Mouse (Mus musculus) urinary bladder, postnatal 25 days (tissue): Measurements from ENCODE around the gene Sall1.

Experiments used
- DNase-seq: peaks from one replicate; pipeline ENCODE4 v3.0.0; 2022; ENCODE audit warnings: low spot score

The Sall1 gene

GRCm38 (mm10) chr8:88991780-88992509 is 52.0 kb downstream of the Sall1 start:
- no peak for DNase-seq

- no peak for DNase-seq
These were observed 52.8 kb downstream of the Sall1 start for GRCm38 (mm10) chr8:88991176-88991575.

GRCm38 (mm10) chr8:88989002-88989401 is 55.0 kb downstream of the Sall1 start:
- DNase-seq, result no peak

GRCm38 (mm10) chr8:88983468-88983867 is 60.5 kb downstream of the Sall1 start:
- no peak for DNase-seq
